Mouse (Mus musculus) retina, embryonic 14.5 days (tissue): ENCODE results near the gene Adrm1.
"Not testable (repeated sequence)": the region's sequence is repeated elsewhere in the genome, so short reads cannot be mapped to it uniquely, and the experiment has no call there.

Experiments used
- DNase-seq: peaks from one replicate; pipeline ENCODE4 v3.0.0-alpha.2; 2015; ENCODE audit warnings: low spot score

The Adrm1 gene

DNA sequence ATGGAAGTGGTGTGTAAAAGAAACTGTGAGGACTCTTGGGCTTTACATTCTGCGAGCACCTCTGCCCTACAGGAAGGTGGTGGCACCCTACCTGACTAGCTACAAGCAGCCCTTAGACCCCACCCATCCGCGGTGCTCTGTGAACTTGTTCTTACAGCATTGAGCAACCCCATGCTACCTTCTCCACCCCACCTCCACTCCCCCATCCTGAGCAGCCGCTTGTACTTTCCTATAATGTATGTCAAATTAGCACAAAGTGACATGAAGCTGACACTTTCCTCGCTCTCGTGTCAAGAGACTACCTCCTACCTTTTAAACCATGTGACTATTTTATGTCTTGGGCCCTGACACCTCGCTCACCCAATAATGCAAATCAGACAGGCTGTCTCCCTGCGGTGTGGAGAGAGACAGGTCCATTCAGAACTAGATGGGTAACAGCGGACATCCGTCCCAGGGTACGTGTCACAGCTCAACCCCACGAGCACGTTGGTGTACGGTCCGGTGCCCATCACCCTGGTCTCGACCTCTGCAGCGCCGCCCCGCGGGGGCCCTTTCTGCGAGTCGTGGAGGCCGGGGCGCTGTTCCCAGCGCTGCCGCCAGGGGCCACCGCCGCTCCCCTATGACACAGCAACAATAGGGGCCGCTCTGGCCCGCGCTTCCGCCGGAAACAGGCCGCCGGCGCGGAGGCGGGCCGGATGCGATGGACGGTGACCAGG is at the start of gene Adrm1:
TSS of gene Adrm1 (plus strand) at position 680 of the 716 bp plus-strand sequence.
- peak; percentile 98 for DNase-seq

DNA sequence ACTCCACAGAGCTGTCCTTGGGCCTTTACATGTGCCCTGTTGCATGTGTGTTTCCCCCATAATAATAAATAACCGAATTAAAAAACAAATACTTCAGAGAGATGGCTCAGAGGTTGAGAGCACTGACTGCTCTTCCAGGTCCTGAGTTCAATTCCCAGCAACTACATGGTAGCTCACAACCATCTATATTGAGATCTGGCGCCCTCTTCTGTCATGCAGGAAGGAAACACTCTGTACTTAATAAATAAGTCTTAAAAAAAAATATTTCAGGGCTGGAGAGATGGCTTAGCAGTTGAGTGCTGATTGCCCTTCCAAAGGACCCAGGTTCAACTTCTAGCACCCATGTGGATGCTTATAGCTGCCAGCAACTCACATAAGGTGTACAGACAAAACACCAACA is 47.1 kb upstream of the Adrm1 start:
- no peak for DNase-seq

- DNase-seq: peak; percentile 48
Observed at GRCm38 (mm10) chr2:180126195-180126594, 45.1 kb upstream of the Adrm1 start.

GRCm38 (mm10) chr2:180127675-180128074 is 43.6 kb upstream of the Adrm1 start:
- no peak for DNase-seq

DNA sequence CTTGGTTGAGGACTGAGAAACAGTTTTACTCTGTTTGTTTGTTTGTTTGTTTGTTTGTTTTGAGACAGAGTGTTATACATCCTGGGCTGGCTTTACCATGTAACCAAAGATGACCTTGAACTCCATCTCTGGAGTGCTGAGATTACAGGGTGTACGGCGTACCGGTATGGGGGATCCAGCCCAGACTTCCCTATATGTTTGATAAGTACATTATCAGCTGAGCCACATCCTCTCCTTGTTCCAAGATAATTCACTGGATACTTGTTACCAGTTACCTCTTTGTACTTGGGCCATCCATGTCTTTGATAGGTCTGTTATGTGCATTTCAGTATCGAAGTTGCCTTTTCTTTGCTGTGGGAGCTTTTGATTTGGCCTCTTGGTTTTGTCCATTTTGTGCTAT is 38.1 kb upstream of the Adrm1 start:
- DNase-seq: no peak

- no peak for DNase-seq
Observed at GRCm38 (mm10) chr2:180133911-180134310, 37.4 kb upstream of the Adrm1 start.

- no peak for DNase-seq
Observed at GRCm38 (mm10) chr2:180135414-180135813, 35.9 kb upstream of the Adrm1 start.

- no peak for DNase-seq
Observed at GRCm38 (mm10) chr2:180146091-180146490, 25.2 kb upstream of the Adrm1 start.

DNA sequence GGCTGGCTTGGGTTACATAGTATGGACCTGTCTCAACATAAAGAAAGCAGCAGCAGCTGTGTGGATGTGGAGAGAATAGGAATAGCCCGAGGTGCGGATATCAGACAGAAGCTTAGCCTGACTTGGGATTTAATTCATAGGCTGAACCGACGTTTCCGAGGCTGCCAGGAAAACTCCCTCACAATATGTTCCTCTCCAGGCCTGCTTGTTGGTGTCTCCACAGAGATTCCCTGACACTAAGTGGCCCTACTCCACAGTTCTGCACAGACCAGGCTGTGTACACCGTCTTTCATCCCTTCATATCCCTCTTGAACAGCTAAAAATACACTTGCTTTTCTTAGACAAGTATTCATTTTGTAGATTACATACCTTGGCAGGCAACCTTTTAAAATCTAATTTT is 23.9 kb upstream of the Adrm1 start:
- no peak for DNase-seq

DNA sequence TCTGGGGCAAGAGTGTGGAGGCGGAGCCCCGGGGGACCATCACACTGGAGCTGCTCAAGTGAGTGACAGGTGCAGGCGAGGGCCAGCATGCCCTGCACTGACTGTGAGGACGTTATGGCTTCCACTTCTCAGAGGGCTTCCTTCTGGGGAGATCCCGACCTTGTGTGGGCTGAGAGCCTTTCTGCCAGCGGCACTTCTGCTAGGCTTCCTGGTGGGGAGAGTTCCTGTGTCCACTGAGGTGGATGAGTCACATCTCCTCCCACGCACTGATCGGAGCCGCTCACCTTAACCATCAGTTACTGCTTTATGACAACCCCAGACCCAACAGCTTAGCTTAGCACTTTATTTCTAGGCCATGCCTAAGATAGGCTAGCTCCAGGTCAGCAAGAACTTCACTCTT is 22.7 kb upstream of the Adrm1 start:
- DNase-seq: no peak

DNA sequence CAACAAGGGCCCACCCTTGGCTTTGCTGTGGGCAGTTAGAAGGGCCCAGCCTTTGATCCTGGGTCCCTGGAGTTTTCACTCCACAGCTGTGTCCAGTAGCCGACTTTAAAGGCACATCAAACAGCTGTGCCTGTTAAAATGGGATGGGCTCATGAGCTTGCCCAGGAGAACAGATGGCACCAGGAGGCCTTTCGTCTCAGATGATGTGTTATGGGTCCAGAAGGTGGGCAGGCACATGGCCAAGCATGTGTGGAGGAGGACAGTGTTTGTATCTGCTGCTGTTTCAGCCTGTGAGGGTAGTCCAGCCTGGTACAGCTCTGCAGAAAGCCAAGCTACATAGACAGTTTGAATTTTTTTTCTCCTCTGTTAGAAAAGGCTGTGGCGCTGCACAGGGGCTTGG is 16.5 kb upstream of the Adrm1 start:
- no peak for DNase-seq

DNA sequence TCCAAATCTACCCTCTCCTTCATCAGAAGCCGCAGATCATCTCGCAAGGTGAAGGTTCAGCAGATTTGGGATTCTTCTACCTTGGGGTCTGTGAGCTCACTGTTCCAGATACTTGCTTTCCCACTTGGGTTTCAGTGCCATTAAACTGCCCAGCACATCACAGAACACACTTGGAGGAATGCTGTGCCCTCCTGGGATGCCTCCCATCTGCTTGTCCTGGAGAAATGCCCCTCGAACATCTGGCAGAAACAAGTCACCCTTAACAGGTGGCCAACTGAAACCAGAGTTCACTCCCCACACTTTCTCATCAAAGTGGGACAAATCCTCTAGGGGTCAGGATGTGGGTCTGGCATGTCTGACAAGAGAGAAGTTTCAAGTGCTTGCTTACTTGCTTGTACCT is 12.7 kb upstream of the Adrm1 start:
- DNase-seq: no peak

- DNase-seq: no peak
Observed at GRCm38 (mm10) chr2:180165855-180166254, 5.4 kb upstream of the Adrm1 start.

- DNase-seq: no peak
Observed at GRCm38 (mm10) chr2:180166869-180167268, 4.4 kb upstream of the Adrm1 start.

DNA sequence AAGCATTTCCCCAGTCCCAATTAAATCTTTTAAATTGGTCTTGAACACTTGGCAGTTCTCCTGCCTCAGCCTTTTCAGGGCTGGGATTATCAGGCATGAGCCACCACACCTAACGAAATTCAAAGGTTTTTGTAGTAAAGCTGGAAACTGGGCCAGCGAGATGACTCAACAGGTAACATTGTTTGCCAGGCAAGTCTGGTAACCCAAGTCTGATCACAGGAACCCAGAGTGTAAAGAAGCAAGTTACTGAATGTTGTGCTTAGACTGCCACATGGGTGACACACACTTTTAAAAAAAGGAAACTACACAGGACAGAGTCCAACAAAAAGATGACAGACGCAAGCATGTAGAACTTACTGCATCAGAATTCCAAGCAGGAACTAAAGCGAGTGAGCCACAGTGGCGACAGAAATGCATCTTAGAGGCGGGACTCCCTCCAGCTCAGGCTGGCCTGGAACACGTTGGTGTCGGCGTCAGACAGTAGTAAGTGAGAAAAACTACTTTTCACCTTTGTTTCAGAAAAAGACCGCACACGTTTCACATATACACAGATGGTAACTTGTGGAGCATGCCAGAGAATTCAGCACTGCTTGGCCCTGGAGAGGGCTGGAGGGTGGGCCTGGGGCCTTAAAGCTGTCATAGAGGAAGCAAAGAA is 1.0 kb upstream of the Adrm1 start:
- DNase-seq: no peak

DNA sequence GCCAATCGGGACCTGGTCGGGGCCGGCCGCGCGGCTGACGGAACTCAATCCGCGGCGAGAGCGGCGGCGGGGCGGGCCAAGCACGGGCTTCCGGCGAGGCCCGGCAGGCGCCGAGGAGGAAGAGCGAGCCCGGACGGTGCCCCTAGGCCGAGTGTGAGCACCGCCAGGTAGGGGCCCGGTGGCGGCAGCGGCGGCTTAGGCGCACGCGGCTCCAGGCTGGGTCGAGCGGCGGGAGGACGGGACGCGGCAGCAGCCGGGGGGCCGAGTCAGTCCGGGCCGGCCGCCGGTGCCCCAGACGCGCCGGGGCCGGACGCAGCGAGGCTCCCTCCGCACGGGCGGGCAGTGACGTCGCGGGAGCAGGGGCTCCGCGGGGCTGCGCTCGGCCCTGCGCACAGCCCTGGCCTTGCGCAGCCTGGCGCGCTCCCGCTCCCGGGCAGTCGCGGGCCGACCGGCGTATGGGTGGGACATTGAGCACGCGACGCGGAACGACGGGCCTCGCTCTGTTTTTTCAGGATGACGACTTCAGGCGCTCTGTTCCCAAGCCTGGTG is 311 bp downstream of the Adrm1 start:
- no peak for DNase-seq

DNA sequence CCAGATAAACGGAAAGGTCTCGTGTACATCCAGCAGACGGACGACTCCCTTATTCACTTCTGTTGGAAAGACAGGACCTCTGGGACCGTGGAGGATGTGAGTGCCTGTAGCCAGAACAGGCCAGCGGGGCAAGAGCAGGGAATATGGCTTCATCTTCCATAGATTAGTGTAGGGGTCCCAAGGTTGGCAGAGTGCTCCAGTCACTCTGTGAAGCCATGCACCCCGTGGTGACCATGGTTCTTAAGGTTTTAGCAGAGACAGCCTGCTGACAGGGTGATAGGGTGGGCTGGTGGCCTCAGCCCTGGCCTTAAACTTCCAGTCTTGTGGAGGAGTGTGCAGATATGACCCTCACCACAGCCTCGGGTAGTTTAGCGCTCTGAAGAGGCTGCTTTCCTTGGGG is 867 bp downstream of the Adrm1 start:
- DNase-seq: no peak

DNA sequence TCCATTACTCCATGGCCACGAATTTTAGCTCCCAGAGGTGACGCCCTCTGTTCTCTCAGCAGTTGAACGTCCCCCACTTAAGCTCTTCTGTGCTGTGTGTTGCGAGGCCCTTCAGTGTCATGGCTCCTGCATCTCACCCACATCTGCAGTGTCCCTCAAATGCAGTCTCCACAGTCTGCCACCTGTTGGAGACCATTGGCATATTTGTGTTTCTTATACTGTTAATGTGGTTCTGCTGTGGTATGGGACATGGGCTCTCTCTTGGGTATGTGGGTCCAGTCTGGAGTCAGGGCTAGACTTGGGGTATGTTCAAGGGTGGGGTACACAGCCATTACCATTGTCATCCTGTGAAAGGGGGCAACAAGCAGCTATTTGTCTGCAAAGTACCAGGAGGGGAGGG is 1.9 kb downstream of the Adrm1 start:
- DNase-seq: no peak

DNA sequence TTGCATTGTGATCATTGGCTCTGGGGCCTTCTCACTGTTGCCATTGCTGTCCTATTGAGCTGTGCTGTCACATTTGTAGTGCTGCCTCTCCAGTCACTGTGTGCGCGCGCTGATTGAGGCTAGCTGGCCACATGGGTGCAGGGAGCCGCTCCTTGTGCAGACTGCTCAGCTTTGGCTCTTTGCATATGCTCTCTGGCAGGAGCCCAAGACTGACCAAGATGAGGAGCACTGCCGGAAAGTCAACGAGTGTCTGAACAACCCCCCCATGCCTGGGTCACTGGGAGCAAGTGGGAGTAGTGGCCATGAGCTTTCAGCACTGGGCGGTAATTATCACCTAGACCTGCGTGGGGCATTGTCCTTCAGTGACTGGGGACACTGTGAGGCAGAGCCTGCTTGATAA is 2.4 kb downstream of the Adrm1 start:
- DNase-seq: not testable (repeated sequence)

GRCm38 (mm10) chr2:180174121-180174520 is 2.8 kb downstream of the Adrm1 start:
- DNase-seq: no peak

DNA sequence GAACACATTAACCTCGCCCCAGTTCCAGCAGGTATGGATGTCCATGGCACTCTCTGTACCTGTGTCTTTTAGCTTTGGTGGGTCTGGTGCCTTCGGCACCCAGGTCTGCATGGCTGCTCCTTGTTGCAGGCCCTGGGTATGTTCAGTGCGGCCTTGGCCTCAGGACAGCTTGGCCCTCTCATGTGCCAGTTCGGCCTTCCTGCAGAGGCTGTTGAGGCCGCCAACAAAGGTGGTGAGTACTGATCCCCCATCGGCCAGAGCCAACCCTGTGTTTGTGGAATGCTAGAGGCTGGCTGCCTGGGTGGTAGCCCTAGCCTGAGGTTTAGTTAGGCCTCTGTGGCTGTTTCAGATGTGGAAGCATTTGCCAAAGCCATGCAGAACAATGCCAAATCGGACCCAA is 4.4 kb downstream of the Adrm1 start:
- no peak for DNase-seq

GRCm38 (mm10) chr2:180181542-180181941 is 10.3 kb downstream of the Adrm1 start:
- no peak for DNase-seq

- no peak for DNase-seq
Observed at GRCm38 (mm10) chr2:180184011-180184751, 12.9 kb downstream of the Adrm1 start.
